Mouse (Mus musculus) CH12.LX (cell line): ENCODE results near the gene Zfp58. TPM values are rescaled to one million over a fixed set of nuclear protein-coding genes. Genes with fewer than 3 reads are reported as not detected.

ENCODE experiments used
- DNase-seq: peaks from one replicate; pipeline ENCODE4 v3.0.0-alpha.2; 2013; ENCODE audit errors: extremely low read depth
- H3K27ac ChIP-seq: 2 replicates; pipeline ENCODE4 v1.5.1; 2012; ENCODE audit warnings: low read depth, mild to moderate bottlenecking, control low read depth, moderate library complexity; ENCODE audit not compliant: insufficient read depth
- H3K27me3 ChIP-seq: replicated peaks from 2 replicates; pipeline ENCODE3; 2012; ENCODE audit warnings: inconsistent platforms
- H3K36me3 ChIP-seq, 2 experiments: replicated peaks in 1 of 2; 2 replicates each; pipeline versions ENCODE3 to v1.6.1; 2012; ENCODE audit warnings: inconsistent platforms in 1 of 2, low read length in 1 of 2, mild to moderate bottlenecking in 1 of 2, mixed read lengths in 1 of 2, moderate library complexity in 1 of 2; ENCODE audit not compliant: control insufficient read depth in 1 of 2, insufficient read depth in 1 of 2
- H3K4me1 ChIP-seq, 2 experiments: 2 replicates each; pipeline ENCODE4 v1.6.1; 2012; ENCODE audit warnings: inconsistent platforms in 1 of 2, moderate library complexity in 1 of 2; ENCODE audit not compliant: insufficient read depth in 2 of 2, control insufficient read depth in 1 of 2
- H3K4me2 ChIP-seq: 2 replicates; pipeline ENCODE4 v1.6.1; 2012; ENCODE audit warnings: low read depth, mild to moderate bottlenecking, control low read depth; ENCODE audit not compliant: poor library complexity, insufficient read depth, severe bottlenecking
- H3K4me3 ChIP-seq, 3 experiments: fragments of 150-350 bp in 1 of 3; sonication (generic) in 1 of 3; replicated peaks in 1 of 3; 2 replicates each; pipeline versions ENCODE3 to v1.5.1; 2011 to 2012; ENCODE audit warnings: low read depth in 2 of 3, low read length in 2 of 3, mild to moderate bottlenecking in 2 of 3, moderate library complexity in 2 of 3, control low read depth in 1 of 3, improper control_type of control experiment in 1 of 3, inconsistent platforms in 1 of 3, mixed read lengths in 1 of 3; ENCODE audit not compliant: poor library complexity in 1 of 3
- H3K79me2 ChIP-seq: replicated peaks from 2 replicates; pipeline ENCODE4 v1.6.1; 2012; ENCODE audit warnings: mild to moderate bottlenecking, moderate library complexity; ENCODE audit not compliant: control insufficient read depth, poor library complexity, insufficient read depth, severe bottlenecking; ENCODE audit errors: extremely low read depth
- H3K9ac ChIP-seq: 2 replicates; pipeline ENCODE4 v1.6.1; 2012; ENCODE audit warnings: low read depth, mild to moderate bottlenecking, control low read depth, moderate library complexity; ENCODE audit not compliant: insufficient read depth
- H3K9me3 ChIP-seq: replicated peaks from 2 replicates; pipeline ENCODE3; 2012; ENCODE audit warnings: low read length, inconsistent platforms, mixed read lengths
- CHD2 ChIP-seq: IDR thresholded peaks from 2 replicates; pipeline ENCODE4 v1.6.1; 2011; ENCODE audit warnings: low read length, improper control_type of control experiment
- CTCF ChIP-seq, 2 experiments: IDR thresholded peaks in 1 of 2; conservative IDR thresholded peaks in 1 of 2; 2 replicates each; pipeline ENCODE4 v1.5.1; 2011 to 2012; ENCODE audit warnings: low read depth in 2 of 2, low read length in 2 of 2, improper control_type of control experiment in 1 of 2, inconsistent platforms in 1 of 2, mild to moderate bottlenecking in 1 of 2, moderate library complexity in 1 of 2
- E2F4 ChIP-seq: IDR thresholded peaks from 2 replicates; pipeline ENCODE4 v1.6.1; 2011; ENCODE audit warnings: low read depth, low read length, improper control_type of control experiment; ENCODE audit not compliant: insufficient replicate concordance
- ELF1 ChIP-seq: IDR thresholded peaks from 2 replicates; pipeline ENCODE4 v1.6.1; 2014; ENCODE audit warnings: low read depth, mild to moderate bottlenecking, inconsistent platforms, low read length, improper control_type of control experiment
- EP300 ChIP-seq: IDR thresholded peaks from 2 replicates; pipeline ENCODE4 v1.6.1; 2011; ENCODE audit warnings: low read length, improper control_type of control experiment
- ETS1 ChIP-seq: conservative IDR thresholded peaks from 2 replicates; pipeline ENCODE4 v1.6.1; 2012; ENCODE audit warnings: low read depth, mild to moderate bottlenecking, inconsistent platforms, low read length, improper control_type of control experiment, moderate library complexity
- GABPA ChIP-seq: IDR thresholded peaks from 2 replicates; pipeline ENCODE4 v1.6.1; 2012; ENCODE audit warnings: low read depth, low read length, improper control_type of control experiment, inconsistent platforms; ENCODE audit not compliant: insufficient replicate concordance
- HCFC1 ChIP-seq: IDR thresholded peaks from 2 replicates; pipeline ENCODE4 v1.6.1; 2012; ENCODE audit warnings: low read depth, mild to moderate bottlenecking, inconsistent platforms, low read length, improper control_type of control experiment
- JUN ChIP-seq: IDR thresholded peaks from 2 replicates; pipeline ENCODE4 v1.6.1; 2011; ENCODE audit warnings: low read depth, mild to moderate bottlenecking, low read length, improper control_type of control experiment, moderate library complexity; ENCODE audit not compliant: insufficient read depth
- MAFK ChIP-seq: IDR thresholded peaks from 2 replicates; pipeline ENCODE4 v1.6.1; 2011; ENCODE audit warnings: low read length, improper control_type of control experiment; ENCODE audit not compliant: insufficient replicate concordance
- MAZ ChIP-seq: IDR thresholded peaks from 2 replicates; pipeline ENCODE4 v1.6.1; 2012; ENCODE audit warnings: low read depth, mild to moderate bottlenecking, inconsistent platforms, low read length, improper control_type of control experiment, moderate library complexity
- MXI1 ChIP-seq: IDR thresholded peaks from 2 replicates; pipeline ENCODE4 v1.6.1; 2011; ENCODE audit warnings: mild to moderate bottlenecking, low read depth, low read length, improper control_type of control experiment
- NELFE ChIP-seq: IDR thresholded peaks from 2 replicates; pipeline ENCODE4 v1.6.1; 2011; ENCODE audit warnings: low read depth, low read length, improper control_type of control experiment
- NRF1 ChIP-seq: IDR thresholded peaks from 2 replicates; pipeline ENCODE4 v1.6.1; 2014; ENCODE audit warnings: low read depth, mild to moderate bottlenecking, inconsistent platforms, low read length, improper control_type of control experiment, moderate library complexity
- POLR2AphosphoS2 ChIP-seq: IDR thresholded peaks from 2 replicates; pipeline ENCODE4 v1.6.1; 2011; ENCODE audit warnings: low read depth, low read length, improper control_type of control experiment
- RAD21 ChIP-seq: IDR thresholded peaks from 2 replicates; pipeline ENCODE4 v1.6.1; 2011; ENCODE audit warnings: low read depth, mild to moderate bottlenecking, low read length, improper control_type of control experiment, moderate library complexity
- RCOR1 ChIP-seq: conservative IDR thresholded peaks from 2 replicates; pipeline ENCODE4 v1.6.1; 2012; ENCODE audit warnings: low read depth, mild to moderate bottlenecking, inconsistent platforms, low read length, improper control_type of control experiment
- SMC3 ChIP-seq: IDR thresholded peaks from 2 replicates; pipeline ENCODE4 v1.6.1; 2011; ENCODE audit warnings: low read depth, low read length, improper control_type of control experiment
- TCF12 ChIP-seq: IDR thresholded peaks from 2 replicates; pipeline ENCODE4 v1.6.1; 2014; ENCODE audit warnings: low read depth, mild to moderate bottlenecking, inconsistent platforms, low read length, improper control_type of control experiment
- USF1 ChIP-seq: IDR thresholded peaks from 2 replicates; pipeline ENCODE4 v1.6.1; 2014; ENCODE audit warnings: low read depth, mild to moderate bottlenecking, inconsistent platforms, low read length, improper control_type of control experiment
- USF2 ChIP-seq: conservative IDR thresholded peaks from 2 replicates; pipeline ENCODE4 v1.6.1; 2011; ENCODE audit warnings: low read depth, low read length, improper control_type of control experiment
- ZC3H11A ChIP-seq: IDR thresholded peaks from 2 replicates; pipeline ENCODE4 v1.6.1; 2012; ENCODE audit warnings: low read depth, mild to moderate bottlenecking, inconsistent platforms, low read length, improper control_type of control experiment
- ZNF384 ChIP-seq: IDR thresholded peaks from 2 replicates; pipeline ENCODE4 v1.6.1; 2012; ENCODE audit warnings: low read depth, low read length, improper control_type of control experiment, inconsistent platforms
- dilution Hi-C: fragments of 300-500 bp; cut with MboI; formaldehyde crosslinking; loops from 2 replicates; pipeline ENCODE4 v1.14.3; 2020; ENCODE audit warnings: low sequenced_read_pairs; ENCODE audit not compliant: extremely low pct_unique_long_range_greater_than_20kb, extremely low pct_ligation_motif_present
- in situ Hi-C: fragments of 300-500 bp; cut with MboI; formaldehyde crosslinking; loops from 3 replicates; pipeline ENCODE4 v1.14.3; 2019; ENCODE audit warnings: low sequenced_read_pairs, low pct_ligation_motif_present, low pct_unique_long_range_greater_than_20kb, mixed read lengths
- polyA plus RNA-seq: library from polyadenylated mRNA; unstranded; fragments of >175 nt; gene quantifications from 2 replicates; pipeline ENCODE4 v1.2.1, GENCODE M21; 2012; ENCODE audit warnings: low read depth; ENCODE audit not compliant: insufficient read length
- total RNA-seq, 2 experiments: library from RNA; depleted of rRNA; stranded (reverse); fragments of 300-350 nt in 1 of 2; fragments of >200 nt in 1 of 2; gene quantifications; 2 replicates each; pipeline ENCODE4 v1.2.3; 2012 to 2014

Gene Zfp58
- total and polyA plus RNA-seq, 3 experiments, result 2.9 to 5.9 (median 4.3) TPM

DNA sequence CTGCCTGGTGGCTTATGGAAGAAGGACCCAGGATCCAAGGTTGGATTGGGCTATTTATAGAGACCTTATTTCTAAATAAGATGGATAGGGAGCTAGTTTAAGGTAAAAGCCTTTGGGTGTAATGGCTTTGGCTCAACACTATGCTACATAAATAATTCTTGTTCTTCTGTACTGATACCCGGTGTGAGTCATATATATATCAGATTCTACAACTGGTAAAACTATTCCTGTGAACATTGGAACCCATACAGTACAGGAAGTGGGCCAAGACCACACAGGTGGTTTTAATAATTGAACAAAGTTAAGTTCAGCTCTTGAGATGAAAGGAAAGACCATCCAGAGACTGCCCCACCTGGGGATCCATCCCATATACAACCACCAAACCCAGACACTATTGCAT is 553 bp upstream of the Zfp58 start:
- Histone ChIP-seq H3K9me3 (no peaks in the 10 kb centered on the region), H3K9ac (no peak overlapping the region), H3K4me2 (no peak overlapping the region), H3K27me3 (no peaks in the 10 kb centered on the region), H3K36me3 (no peaks in the 10 kb centered on the region), H3K79me2 (peaks cover 7% of the 10 kb centered on the region; the same call in 1 of the 2 replicates), H3K27ac (no peak overlapping the region), H3K4me3 (no peak overlapping the region), H3K4me1 (peaks cover 3 to 13% of the 10 kb centered on the region in 2 experiments; a peak in 2 of 4 replicates)
- in situ Hi-C loops (no loop called here), dilution Hi-C loops (no loop called here)
- TF ChIP-seq MAFK, result no peak
- TF ChIP-seq CTCF (conservative IDR thresholded peaks at IDR 0.05 in 1 of 2, IDR thresholded peaks at IDR 0.05 in 1 of 2; ENCODE audit: low read depth in 2 of 2, low read length in 2 of 2), result no peak
- TF ChIP-seq SMC3, result no peak
- TF ChIP-seq POLR2AphosphoS2, result no peak
- TF ChIP-seq CHD2, result no peak
- no peak for TF ChIP-seq TCF12
- no peak for TF ChIP-seq USF1
- TF ChIP-seq ZC3H11A, result no peak
- TF ChIP-seq MAZ, result no peak
- TF ChIP-seq EP300, result no peak
- TF ChIP-seq ELF1, result no peak
- no peak for TF ChIP-seq MXI1
- TF ChIP-seq JUN, result no peak
- TF ChIP-seq E2F4, result no peak
- TF ChIP-seq RAD21, result no peak
- TF ChIP-seq USF2, result no peak
- TF ChIP-seq GABPA, result no peak
- TF ChIP-seq NRF1, result no peak
- no peak for TF ChIP-seq RCOR1
- TF ChIP-seq HCFC1, result no peak
- DNase-seq, result no peak

DNA sequence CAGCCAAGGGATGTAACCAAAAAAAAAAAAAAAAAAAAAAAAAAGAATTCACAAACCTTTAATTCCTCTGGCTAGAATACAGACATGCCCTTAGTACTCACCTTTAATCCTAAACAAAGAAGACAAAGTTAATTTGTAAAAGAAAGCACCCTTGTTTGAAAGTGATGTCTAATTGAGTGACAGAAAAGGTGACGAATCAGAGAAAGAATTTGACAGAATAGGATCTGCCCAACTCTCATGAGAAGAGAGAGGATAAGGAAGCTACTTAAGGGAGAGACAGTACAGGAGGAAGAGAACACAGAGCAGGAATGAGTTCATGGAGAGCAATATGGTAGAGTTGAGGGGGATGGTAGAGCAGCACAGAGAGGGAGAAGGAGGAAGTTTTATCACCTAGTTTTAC is 4.7 kb downstream of the Zfp58 start:
- Histone ChIP-seq H3K9ac (no peak overlapping the region), H3K79me2 (peaks cover 7% of the 10 kb centered on the region; the same call in 1 of the 2 replicates), H3K4me3 (no peak overlapping the region), H3K4me1 (peaks cover 3 to 13% of the 10 kb centered on the region in 2 experiments; a peak in 2 of 4 replicates), H3K4me2 (no peak overlapping the region), H3K36me3 (peaks cover 29 to 34% of the 10 kb centered on the region in 2 experiments), H3K9me3 (peaks cover 12% of the 10 kb centered on the region), H3K27ac (no peak overlapping the region), H3K27me3 (no peaks in the 10 kb centered on the region)
- no peak for TF ChIP-seq SMC3
- TF ChIP-seq NELFE, result no peak
- TF ChIP-seq ETS1, result no peak
- no peak for TF ChIP-seq MAZ
- TF ChIP-seq ELF1, result no peak
- no peak for TF ChIP-seq ZNF384
- TF ChIP-seq RCOR1, result no peak
- dilution Hi-C loops (no loop called here), in situ Hi-C loops (no loop called here)
- no peak for DNase-seq
